Mouse (Mus musculus) midbrain, embryonic 12.5 days (tissue): Measurements from ENCODE around the gene Gps1. TPM values are rescaled to one million over a fixed set of nuclear protein-coding genes. Genes with fewer than 3 reads are reported as not detected.
A peak's percentile ranks its signal among the peaks of the same experiment; 100 is the strongest.
"Not testable (repeated sequence)": the region's sequence is repeated elsewhere in the genome, so short reads cannot be mapped to it uniquely, and the experiment has no call there.

Source experiments
- ATAC-seq: fragments of 200-750 bp; cut with Nextera tagmentation; 2 replicates; pipeline ENCODE4 v1.8.0; 2017; ENCODE audit warnings: low read depth, moderate TSS enrichment, moderate library complexity; ENCODE audit not compliant: low FRiP score
- H3K27ac ChIP-seq: fragments of 300-500 bp; sonication (generic); replicated peaks from 2 replicates; pipeline ENCODE4 v1.5.1; 2016; ENCODE audit warnings: mild to moderate bottlenecking
- H3K27me3 ChIP-seq: fragments of 300-500 bp; sonication (generic); 2 replicates; pipeline ENCODE4 v1.6.1; 2016; ENCODE audit warnings: mild to moderate bottlenecking
- H3K36me3 ChIP-seq: fragments of 300-500 bp; sonication (generic); 2 replicates; pipeline ENCODE4 v1.6.1; 2016
- H3K4me1 ChIP-seq: fragments of 300-500 bp; sonication (generic); 2 replicates; pipeline ENCODE4 v1.6.1; 2016
- H3K4me2 ChIP-seq: fragments of 300-500 bp; sonication (generic); replicated peaks from 2 replicates; pipeline ENCODE4 v1.6.1; 2016; ENCODE audit warnings: mild to moderate bottlenecking, moderate library complexity
- H3K4me3 ChIP-seq: fragments of 300-500 bp; sonication (generic); 2 replicates; pipeline ENCODE4 v1.5.1; 2016; ENCODE audit warnings: mild to moderate bottlenecking
- H3K9ac ChIP-seq: fragments of 300-500 bp; sonication (generic); replicated peaks from 2 replicates; pipeline ENCODE4 v1.6.1; 2016; ENCODE audit warnings: mild to moderate bottlenecking, moderate library complexity
- H3K9me3 ChIP-seq: fragments of 300-500 bp; sonication (generic); 2 replicates; pipeline ENCODE4 v1.6.1; 2016; ENCODE audit warnings: mild to moderate bottlenecking
- WGBS: fragments of 180-500 bp; shearing (Covaris S2); methylation state at CpG from one replicate; pipeline ENCODE4 v1.1.7; 2016; 5-methylcytosine and 5-hydroxymethylcytosine counted together
- polyA plus RNA-seq: library from polyadenylated mRNA; unstranded; fragments of >200 nt; fragmentation: Nextera tagmentation; extraction: Ambion mirVana; gene quantifications from 2 replicates; pipeline ENCODE4 v1.2.1, GENCODE M21; 2016

The Gps1 gene
- polyA plus RNA-seq, 1 experiment from 2014 or later: 248 TPM

DNA sequence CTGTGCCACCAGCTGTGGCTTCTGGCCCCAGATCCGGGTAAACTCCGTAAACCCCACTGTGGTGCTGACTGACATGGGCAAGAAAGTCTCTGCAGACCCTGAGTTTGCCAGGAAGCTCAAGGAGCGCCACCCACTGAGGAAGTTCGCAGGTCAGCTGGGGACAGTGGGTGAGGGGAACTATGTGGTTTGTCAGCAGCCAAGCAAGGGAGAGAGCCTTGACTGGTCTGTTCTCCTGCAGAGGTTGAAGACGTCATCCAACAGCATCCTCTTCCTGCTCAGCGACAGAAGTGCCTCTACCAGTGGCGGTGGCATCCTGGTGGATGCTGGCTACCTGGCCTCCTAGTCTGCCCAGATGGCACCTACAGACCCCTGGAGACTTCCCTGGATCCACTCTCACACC lies 17.0 kb upstream of the Gps1 start:
- not testable (repeated sequence) for H3K9ac ChIP-seq, H3K9me3 ChIP-seq, H3K4me1 ChIP-seq, H3K36me3 ChIP-seq, H3K27ac ChIP-seq, H3K4me3 ChIP-seq, H3K4me2 ChIP-seq, ATAC-seq
- 82% methylated on average over 5 of the region's 7 CpGs for WGBS
- H3K27me3 ChIP-seq: peaks cover 15% of the 10 kb centered on the region

DNA sequence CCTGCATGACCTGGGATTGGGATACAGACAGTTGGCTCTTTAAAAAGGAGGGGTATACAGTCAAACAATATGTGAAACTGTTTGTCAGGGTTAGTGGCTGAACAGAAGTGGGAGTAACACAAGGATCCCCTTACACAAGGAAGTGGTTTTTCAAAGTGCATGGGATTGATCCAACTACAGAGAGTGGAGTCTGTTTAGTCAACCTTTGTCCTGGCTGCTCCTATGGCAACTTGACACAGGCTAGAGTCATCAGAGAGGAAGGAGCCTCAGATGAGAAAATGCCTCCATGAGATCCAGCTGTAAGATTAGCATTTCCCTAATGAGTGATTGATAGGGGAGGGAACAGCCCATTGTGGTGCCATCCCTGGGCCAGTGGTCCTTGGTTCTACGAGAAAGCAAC lies 15.9 kb upstream of the Gps1 start:
- ATAC-seq: no peak
- Histone ChIP-seq H3K27me3 (peaks cover 5% of the 10 kb centered on the region), H3K4me2 (no peak overlapping the region), H3K27ac (no peak overlapping the region), H3K36me3 (no peaks in the 10 kb centered on the region), H3K9ac (no peak overlapping the region), H3K4me1 (no peaks in the 10 kb centered on the region), H3K4me3 (no peak overlapping the region), H3K9me3 (no peaks in the 10 kb centered on the region)
- 63% methylated on average over 1 of the region's 1 CpGs for WGBS

DNA sequence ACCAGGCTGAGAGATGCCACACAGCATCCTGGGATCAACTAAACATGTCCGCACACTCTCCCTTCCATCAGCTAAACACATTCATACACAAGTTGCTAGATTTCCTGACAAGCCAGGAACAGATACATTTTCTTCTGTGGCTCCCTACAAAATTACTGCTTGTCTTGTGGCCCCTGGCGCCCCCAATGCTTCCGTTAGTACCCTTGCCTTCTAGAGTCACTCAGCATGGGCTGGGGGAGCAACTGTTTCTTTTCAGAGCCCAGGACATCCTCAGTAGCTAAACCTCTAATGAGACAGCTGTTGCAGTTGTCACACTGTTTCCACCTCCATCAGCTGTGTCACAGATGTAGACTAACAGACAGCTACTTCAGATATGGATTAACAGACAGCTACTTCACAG lies 11.3 kb upstream of the Gps1 start:
- Histone ChIP-seq H3K4me3 (no peak overlapping the region), H3K4me1 (peaks cover 2% of the 10 kb centered on the region; the same call in 1 of the 2 replicates), H3K9me3 (no peaks in the 10 kb centered on the region), H3K36me3 (no peaks in the 10 kb centered on the region), H3K27ac (no peak overlapping the region), H3K9ac (no peak overlapping the region), H3K4me2 (no peak overlapping the region), H3K27me3 (0 out of 2 replicates have a peak, but pooled peaks cover 4% of the 10 kb centered on the region)
- 82% methylated on average over 3 of the region's 3 CpGs for WGBS
- no peak for ATAC-seq

DNA sequence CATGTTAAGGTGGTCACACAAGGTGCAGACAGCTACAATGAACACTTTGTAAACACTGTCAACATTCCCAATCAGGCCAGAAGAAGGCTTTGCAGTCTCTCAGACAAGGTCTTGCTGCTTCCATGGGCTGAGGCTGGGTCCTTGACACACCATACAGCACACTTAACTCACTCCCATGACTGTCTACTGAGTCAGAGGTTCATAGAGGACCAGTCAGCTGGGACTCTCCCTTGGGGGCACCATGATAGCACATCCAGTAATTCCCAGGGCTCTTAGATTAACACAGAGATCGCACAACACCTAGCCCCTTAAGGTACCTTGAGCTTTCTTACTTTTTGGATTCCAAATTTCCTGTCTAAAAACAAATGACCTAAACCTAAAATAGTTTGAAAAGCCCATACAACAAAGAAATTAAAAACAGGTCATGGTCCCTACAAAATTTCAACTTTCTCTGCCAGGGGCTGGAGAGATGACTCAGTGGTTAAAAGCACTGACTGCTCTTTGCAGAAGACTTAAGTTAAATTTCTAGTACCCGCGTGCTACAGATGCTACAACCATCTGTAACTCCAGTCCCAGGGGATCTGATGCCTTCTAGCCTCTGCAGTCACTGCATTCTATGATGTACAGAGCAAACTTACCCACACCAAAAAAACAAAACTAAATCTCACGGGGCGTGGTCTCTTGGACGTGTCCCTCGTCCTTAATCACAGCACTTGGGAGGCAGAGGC lies 10.4 kb upstream of the Gps1 start:
- no peak overlapping the region for H3K27ac ChIP-seq
- H3K4me3 ChIP-seq: no peak overlapping the region
- 0 out of 2 replicates have a peak, but pooled peaks cover 4% of the 10 kb centered on the region for H3K27me3 ChIP-seq
- ATAC-seq: no peak
- no peak overlapping the region for H3K9ac ChIP-seq
- H3K4me1 ChIP-seq: peaks cover 2% of the 10 kb centered on the region; the same call in 1 of the 2 replicates
- H3K4me2 ChIP-seq: no peak overlapping the region
- 89% methylated on average over 7 of the region's 7 CpGs for WGBS
- H3K36me3 ChIP-seq: no peaks in the 10 kb centered on the region
- no peaks in the 10 kb centered on the region for H3K9me3 ChIP-seq

DNA sequence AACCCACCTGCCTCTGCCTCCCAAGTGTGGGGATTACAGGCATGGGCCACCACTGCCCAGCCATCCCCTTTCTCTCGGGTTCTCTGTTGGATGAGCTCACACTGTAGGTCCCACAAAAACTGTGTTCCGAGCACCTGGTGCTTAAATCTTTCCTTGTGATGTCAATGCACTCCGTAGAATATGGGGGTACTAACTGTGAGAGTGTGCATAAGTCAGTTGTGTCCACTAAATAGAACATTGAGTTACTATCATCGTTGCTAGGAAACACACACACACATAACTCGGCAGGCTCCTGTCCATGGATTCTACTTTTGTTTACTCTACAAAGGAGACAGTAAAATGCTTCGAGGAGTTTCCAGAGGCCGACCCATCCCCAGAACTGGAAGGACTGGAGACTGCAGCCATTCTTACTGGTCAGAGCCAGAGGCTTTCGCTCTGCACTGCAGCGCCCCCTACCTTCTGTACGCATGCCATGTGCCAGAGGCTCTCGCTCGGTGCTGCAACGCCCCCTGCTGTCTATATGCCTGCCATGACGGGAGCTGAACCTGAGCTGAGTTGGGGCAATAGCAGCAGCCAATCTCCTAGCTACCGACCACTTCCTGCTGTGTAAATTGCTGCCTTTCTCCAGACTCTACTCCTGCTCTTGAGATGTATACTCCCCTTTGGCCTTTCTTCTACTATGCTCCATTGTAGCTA lies 8.2 kb upstream of the Gps1 start:
- H3K4me2 ChIP-seq: no peak overlapping the region
- 31% methylated on average over 15 of the region's 15 CpGs for WGBS
- peaks cover 2% of the 10 kb centered on the region; the same call in 1 of the 2 replicates for H3K4me1 ChIP-seq
- no peaks in the 10 kb centered on the region for H3K9me3 ChIP-seq
- ATAC-seq: peak; percentile 66
- H3K36me3 ChIP-seq: peaks cover 7% of the 10 kb centered on the region
- H3K9ac ChIP-seq: no peak overlapping the region
- no peak overlapping the region for H3K4me3 ChIP-seq
- H3K27ac ChIP-seq: no peak overlapping the region
- H3K27me3 ChIP-seq: 0 out of 2 replicates have a peak, but pooled peaks cover 4% of the 10 kb centered on the region

DNA sequence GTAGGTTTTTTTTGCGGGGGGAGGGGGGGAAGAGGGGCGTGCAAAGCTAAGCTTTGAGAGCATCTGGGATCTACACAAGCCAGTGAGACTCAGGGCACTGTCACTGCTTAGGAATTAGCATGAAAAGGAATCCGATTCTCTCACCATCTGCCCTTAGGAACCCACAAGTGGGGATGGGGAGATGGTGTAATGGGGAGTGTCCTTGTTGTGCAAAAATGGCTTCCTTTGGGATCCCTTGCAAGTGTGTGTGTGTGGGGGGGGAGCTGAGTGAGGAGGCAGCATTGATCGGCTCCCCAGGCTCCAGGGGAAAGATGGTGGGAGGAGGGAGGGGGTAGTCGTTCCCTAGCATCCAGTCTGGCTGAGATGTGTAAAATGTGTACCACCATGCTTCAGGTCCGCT lies 6.9 kb upstream of the Gps1 start:
- Histone ChIP-seq H3K4me2 (no peak overlapping the region), H3K4me1 (peaks cover 2% of the 10 kb centered on the region; the same call in 1 of the 2 replicates), H3K36me3 (peaks cover 16% of the 10 kb centered on the region), H3K27ac (no peak overlapping the region), H3K9ac (no peak overlapping the region; the same call in 1 of the 2 replicates), H3K27me3 (0 out of 2 replicates have a peak, but pooled peaks cover 4% of the 10 kb centered on the region), H3K4me3 (no peak overlapping the region), H3K9me3 (no peaks in the 10 kb centered on the region)
- no peak for ATAC-seq
- 30% methylated on average over 6 of the region's 6 CpGs for WGBS

DNA sequence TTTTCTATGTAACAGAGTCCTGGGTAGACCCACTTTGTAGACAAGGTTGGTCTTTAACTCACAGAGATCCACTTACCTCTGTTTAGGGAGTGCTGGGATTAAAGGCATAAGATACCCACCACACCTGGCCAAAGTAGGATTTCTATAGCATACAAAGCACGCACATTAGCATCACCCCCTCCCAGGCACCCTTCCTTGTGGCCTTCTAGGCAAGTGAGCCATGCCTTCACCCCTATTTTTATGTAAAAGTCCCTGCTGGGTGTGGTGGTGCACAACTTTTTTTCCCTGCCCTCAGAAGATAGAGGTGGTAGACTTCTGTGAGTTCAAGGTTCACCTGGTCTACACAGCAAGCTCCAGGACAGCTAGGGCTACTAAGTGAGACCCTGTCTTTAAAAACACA lies 4.2 kb upstream of the Gps1 start:
- WGBS: 75% methylated on average over 1 of the region's 1 CpGs

DNA sequence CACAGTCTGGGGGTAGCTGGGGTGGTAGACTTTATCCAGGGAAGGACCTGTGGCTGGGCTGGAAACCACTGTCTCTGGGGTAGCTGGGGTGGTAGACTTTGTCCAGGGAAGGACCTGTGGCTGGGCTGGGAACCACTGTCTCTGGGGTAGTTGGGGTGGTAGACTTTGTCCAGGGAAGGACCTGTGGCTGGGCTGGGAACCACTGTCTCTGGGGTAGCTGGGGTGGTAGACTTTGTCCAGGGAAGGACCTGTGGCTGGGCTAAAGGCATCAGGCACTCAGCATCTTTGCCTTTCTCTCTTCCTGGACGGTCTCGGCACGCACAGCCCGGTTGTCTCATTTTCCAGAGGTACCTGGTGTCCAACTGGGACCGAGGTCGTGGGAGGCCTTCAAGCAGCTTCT lies 2.7 kb upstream of the Gps1 start:
- H3K4me2 ChIP-seq, H3K9me3 ChIP-seq, ATAC-seq, H3K27me3 ChIP-seq, H3K27ac ChIP-seq, H3K9ac ChIP-seq, H3K4me3 ChIP-seq: not testable (repeated sequence)
- Histone ChIP-seq H3K4me1 (peaks cover 22% of the 10 kb centered on the region), H3K36me3 (peaks cover 26% of the 10 kb centered on the region)
- WGBS: 94% methylated on average over 6 of the region's 6 CpGs

More for the DNA sequence above, 4.2 kb upstream of the Gps1 start:
- peaks cover 20% of the 10 kb centered on the region for H3K36me3 ChIP-seq
- no peaks in the 10 kb centered on the region for H3K9me3 ChIP-seq
- no peak for ATAC-seq
- no peak overlapping the region for H3K27ac ChIP-seq
- H3K4me2 ChIP-seq: no peak overlapping the region
- H3K9ac ChIP-seq: no peak overlapping the region
- peaks cover 14% of the 10 kb centered on the region for H3K4me1 ChIP-seq
- peaks cover 4% of the 10 kb centered on the region; the same call in 1 of the 2 replicates for H3K27me3 ChIP-seq
- no peak overlapping the region for H3K4me3 ChIP-seq

DNA sequence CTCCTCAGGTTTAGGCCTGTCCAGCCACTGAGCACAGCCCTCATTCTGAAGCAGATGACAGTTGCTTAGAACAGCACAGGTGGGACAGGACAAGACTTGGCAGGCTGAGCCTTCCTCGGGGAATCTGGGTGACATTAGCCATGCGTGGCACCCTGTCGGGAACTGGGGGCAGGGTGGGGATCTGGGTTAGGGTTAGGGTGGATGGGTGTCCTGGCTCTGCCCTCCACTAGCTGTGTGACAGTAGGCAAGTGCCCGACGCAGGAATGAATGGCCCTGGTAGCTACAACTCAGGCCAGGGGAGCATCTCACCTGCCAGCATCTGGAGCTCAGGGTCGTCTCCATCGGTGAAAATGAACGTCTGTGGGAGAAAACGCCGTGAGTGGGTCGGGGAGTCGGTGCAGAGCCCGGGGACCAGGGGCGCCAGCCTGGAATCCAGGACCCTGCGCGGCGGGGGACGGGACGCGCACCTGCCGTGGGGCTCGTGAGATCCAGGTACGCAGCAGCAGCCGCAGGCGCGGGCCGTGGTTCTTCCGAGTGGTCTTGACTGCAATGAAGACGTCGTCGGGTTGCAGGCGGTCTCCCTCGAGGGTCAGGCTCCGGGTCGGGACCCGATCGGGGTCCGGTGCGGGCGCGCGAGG lies 527 bp upstream of the Gps1 start:
- H3K4me1 ChIP-seq: peaks cover 22% of the 10 kb centered on the region
- peak overlapping the region; percentile 80 for H3K4me3 ChIP-seq
- no peaks in the 10 kb centered on the region for H3K9me3 ChIP-seq
- peak overlapping the region; percentile 46 for H3K27ac ChIP-seq
- peak overlapping the region; percentile 94 for H3K4me2 ChIP-seq
- WGBS: 3% methylated on average over 40 of the region's 42 CpGs
- peak; percentile 29; the same call in 1 of the 2 replicates for ATAC-seq
- peak overlapping the region; percentile 84 for H3K9ac ChIP-seq
- H3K27me3 ChIP-seq: peaks cover 4% of the 10 kb centered on the region; the same call in 1 of the 2 replicates
- H3K36me3 ChIP-seq: peaks cover 48% of the 10 kb centered on the region

DNA sequence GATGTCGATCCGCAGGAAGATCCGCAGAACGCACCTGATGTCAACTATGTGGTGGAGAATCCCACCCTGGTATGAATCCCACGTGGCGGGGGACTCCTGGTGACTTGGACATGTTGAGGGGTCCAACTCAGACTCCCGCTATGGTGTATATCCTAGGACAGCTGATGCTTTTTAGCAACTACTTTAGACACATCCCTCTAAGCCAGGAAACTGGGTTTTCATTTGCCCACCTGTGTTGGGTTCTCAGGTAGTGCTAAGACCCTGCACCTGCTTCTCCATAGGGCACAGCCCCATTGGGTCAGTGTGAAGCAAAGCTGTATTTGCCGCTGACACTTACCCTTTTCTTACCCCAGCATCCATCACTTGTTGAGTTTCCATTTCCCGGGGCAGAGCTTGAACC lies 1.1 kb downstream of the Gps1 start:
- WGBS: 39% methylated on average over 9 of the region's 9 CpGs
- Histone ChIP-seq H3K9me3 (no peaks in the 10 kb centered on the region), H3K4me2 (peak overlapping the region; percentile 95), H3K27me3 (peaks cover 4% of the 10 kb centered on the region; the same call in 1 of the 2 replicates), H3K27ac (no peak overlapping the region), H3K9ac (peak overlapping the region; percentile 84), H3K4me3 (peak overlapping the region; percentile 80), H3K36me3 (peaks cover 57% of the 10 kb centered on the region), H3K4me1 (peaks cover 22% of the 10 kb centered on the region)
- ATAC-seq: no peak

DNA sequence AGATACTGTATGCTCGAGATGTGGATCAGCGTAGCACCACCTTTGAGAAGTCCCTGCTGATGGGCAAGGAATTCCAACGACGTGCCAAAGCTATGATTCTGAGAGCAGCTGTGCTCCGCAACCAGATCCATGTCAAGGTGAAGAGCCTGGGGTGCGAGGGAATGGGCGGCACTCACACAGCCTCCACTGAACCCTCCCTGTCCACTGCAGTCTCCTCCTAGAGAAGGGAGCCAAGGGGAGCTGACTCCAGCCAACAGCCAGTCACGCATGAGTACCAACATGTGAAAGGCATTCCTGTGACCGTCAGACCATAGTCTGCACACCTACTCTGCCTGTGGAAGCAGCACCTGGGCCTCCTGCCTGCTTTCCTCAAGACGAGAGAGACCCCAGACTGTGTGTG lies 4.4 kb downstream of the Gps1 start:
- H3K36me3 ChIP-seq: peaks cover 74% of the 10 kb centered on the region

DNA sequence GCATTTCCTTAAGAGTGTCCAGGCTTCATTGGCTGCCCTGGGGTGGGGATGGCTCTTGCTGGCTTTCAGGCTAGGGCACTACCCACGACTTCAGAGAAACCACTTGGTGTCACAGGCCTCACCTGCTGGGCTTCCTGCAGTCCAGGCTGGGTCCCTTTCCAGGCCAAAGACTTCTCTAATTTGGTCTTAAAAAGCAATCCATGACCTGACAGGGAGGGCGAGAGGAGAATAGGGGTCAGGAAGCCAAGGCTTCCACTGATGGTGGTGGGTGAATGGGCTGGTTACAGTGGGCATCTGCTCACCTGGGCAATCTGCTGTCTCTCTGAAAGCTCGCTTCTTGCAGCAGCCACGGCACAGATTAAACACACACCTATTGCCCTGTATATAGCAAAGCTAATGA lies 5.3 kb downstream of the Gps1 start:
- Histone ChIP-seq H3K9ac (no peak overlapping the region), H3K9me3 (no peaks in the 10 kb centered on the region), H3K27ac (no peak overlapping the region), H3K4me2 (no peak overlapping the region), H3K4me3 (no peak overlapping the region), H3K36me3 (peaks cover 82% of the 10 kb centered on the region), H3K4me1 (peaks cover 15% of the 10 kb centered on the region), H3K27me3 (no peaks in the 10 kb centered on the region)
- 90% methylated on average over 4 of the region's 4 CpGs for WGBS
- ATAC-seq: no peak

More for the DNA sequence above, 4.4 kb downstream of the Gps1 start:
- not testable (repeated sequence) for H3K9me3 ChIP-seq, H3K27ac ChIP-seq, H3K9ac ChIP-seq, H3K4me3 ChIP-seq, H3K27me3 ChIP-seq, H3K4me2 ChIP-seq, ATAC-seq
- 89% methylated on average over 9 of the region's 10 CpGs for WGBS
- H3K4me1 ChIP-seq: peaks cover 15% of the 10 kb centered on the region
